Mouse (Mus musculus) kidney, embryonic 15.5 days (tissue): ENCODE measurements around the gene Gm49337. TPM values are rescaled to one million over a fixed set of nuclear protein-coding genes. Genes with fewer than 3 reads are reported as not detected.

ENCODE experiments used
- ATAC-seq: fragments of 200-750 bp; cut with Nextera tagmentation; replicated peaks from 2 replicates; pipeline ENCODE4 v1.8.0; 2017; ENCODE audit warnings: moderate TSS enrichment; ENCODE audit not compliant: low FRiP score
- H3K27ac ChIP-seq: fragments of 300-500 bp; sonication (generic); 2 replicates; pipeline ENCODE4 v1.5.1; 2015; ENCODE audit warnings: mild to moderate bottlenecking, inconsistent platforms
- H3K27me3 ChIP-seq: fragments of 300-500 bp; sonication (generic); 2 replicates; pipeline ENCODE4 v1.6.1; 2015; ENCODE audit warnings: inconsistent platforms
- H3K36me3 ChIP-seq: fragments of 300-500 bp; sonication (generic); 2 replicates; pipeline ENCODE4 v1.6.1; 2015; ENCODE audit warnings: inconsistent platforms
- H3K4me1 ChIP-seq: fragments of 300-500 bp; sonication (generic); 2 replicates; pipeline ENCODE4 v1.6.1; 2015; ENCODE audit warnings: inconsistent platforms
- H3K4me2 ChIP-seq: fragments of 300-500 bp; sonication (generic); 2 replicates; pipeline ENCODE4 v1.6.1; 2015; ENCODE audit warnings: moderate library complexity, mild to moderate bottlenecking, inconsistent platforms
- H3K4me3 ChIP-seq: fragments of 300-500 bp; sonication (generic); replicated peaks from 2 replicates; pipeline ENCODE4 v1.5.1; 2015; ENCODE audit warnings: mild to moderate bottlenecking, inconsistent platforms
- H3K9ac ChIP-seq: fragments of 300-500 bp; sonication (generic); 2 replicates; pipeline ENCODE4 v1.6.1; 2015; ENCODE audit warnings: mild to moderate bottlenecking, inconsistent platforms
- H3K9me3 ChIP-seq: fragments of 300-500 bp; sonication (generic); replicated peaks from 2 replicates; pipeline ENCODE4 v1.6.1; 2016; ENCODE audit warnings: inconsistent platforms
- WGBS: fragments of 180-500 bp; shearing (Covaris S2); methylation state at CpG from one replicate; pipeline ENCODE4 v1.1.7; 2015; ENCODE audit warnings: mixed read lengths; 5-methylcytosine and 5-hydroxymethylcytosine counted together
- polyA plus RNA-seq: library from polyadenylated mRNA; unstranded; fragments of >200 nt; fragmentation: Nextera tagmentation; extraction: Ambion mirVana; gene quantifications from 2 replicates; pipeline ENCODE4 v1.2.1, GENCODE M21; 2015

Gene Gm49337
- polyA plus RNA-seq, 1 experiment from 2014 or later: not detected

DNA sequence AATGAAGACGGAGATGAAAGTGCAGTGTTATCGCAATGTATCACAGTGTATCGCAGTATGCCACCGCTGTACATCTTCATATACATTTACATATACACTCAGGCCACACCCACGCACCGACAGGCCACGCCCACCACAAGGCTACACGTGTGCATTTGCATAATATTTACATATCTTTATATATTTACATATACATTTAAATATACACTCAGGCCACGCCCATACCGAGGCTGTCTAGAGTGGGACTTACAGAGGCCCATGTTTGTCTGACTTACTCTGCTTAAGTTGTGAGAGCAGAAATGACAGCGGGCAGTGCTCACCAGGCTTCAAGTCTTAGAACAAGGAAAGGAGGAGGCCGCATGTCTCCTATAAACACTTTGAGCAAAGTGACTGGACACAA is 120.1 kb downstream of the Gm49337 start:
- H3K4me2 ChIP-seq: no peak overlapping the region
- no peak for ATAC-seq
- no peaks in the 10 kb centered on the region for H3K4me1 ChIP-seq
- H3K9ac ChIP-seq: no peak overlapping the region
- H3K27ac ChIP-seq: no peak overlapping the region
- WGBS: 89% methylated on average over 12 of the region's 12 CpGs
- peaks cover 64% of the 10 kb centered on the region for H3K36me3 ChIP-seq
- no peak overlapping the region for H3K4me3 ChIP-seq
- H3K27me3 ChIP-seq: no peaks in the 10 kb centered on the region
- H3K9me3 ChIP-seq: no peaks in the 10 kb centered on the region

DNA sequence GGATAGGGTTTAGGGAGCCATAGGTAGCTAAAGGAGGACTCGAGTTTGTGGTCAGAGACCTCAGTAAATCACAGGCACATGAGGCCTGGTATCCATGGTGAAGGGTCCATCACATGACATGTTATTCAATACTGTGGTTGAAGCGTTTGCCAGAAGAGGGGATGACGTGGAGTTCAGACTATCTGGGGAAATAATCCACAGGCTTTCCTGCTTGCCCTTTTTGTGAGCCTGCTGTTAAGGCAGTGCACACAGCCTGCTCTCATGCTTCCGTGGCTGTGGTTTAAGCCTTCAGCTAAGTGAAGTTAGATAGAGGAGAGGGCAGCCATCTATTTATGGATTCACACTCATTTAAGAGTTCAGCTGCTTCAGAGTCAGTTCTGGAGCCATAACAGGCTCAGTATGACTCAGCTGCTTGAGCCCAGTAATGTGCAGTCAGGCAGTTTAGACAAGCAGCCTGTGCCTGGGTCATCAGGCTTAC is 127.7 kb downstream of the Gm49337 start:
- Histone ChIP-seq H3K27ac (no peak overlapping the region), H3K36me3 (peaks cover 51% of the 10 kb centered on the region), H3K9ac (no peak overlapping the region), H3K4me3 (no peak overlapping the region), H3K4me1 (no peaks in the 10 kb centered on the region), H3K27me3 (no peaks in the 10 kb centered on the region), H3K9me3 (no peaks in the 10 kb centered on the region), H3K4me2 (no peak overlapping the region)
- WGBS: 39% methylated on average over 4 of the region's 4 CpGs
- ATAC-seq: no peak

DNA sequence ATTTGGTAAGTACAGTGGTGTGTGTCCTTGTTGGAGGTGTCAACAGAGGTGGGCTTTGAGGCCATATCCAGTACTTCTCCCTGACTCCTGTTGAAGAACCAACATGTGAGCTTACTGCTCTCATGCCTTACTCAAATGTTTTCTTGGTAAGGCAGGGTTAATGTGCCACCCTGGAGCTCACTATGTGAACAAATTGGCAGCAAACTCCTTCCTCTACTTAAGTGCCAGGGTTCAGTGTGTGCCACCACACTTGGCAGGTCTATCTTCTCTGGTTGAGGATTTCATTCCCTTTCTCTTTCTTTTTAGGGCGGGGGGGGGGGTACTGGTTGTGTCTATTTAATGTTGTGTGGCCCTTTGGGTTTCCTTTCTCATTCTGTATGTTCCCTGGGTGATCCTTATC is 131.4 kb downstream of the Gm49337 start:
- H3K9me3 ChIP-seq: no peaks in the 10 kb centered on the region
- ATAC-seq: no peak
- H3K9ac ChIP-seq: no peak overlapping the region
- no peak overlapping the region for H3K4me3 ChIP-seq
- WGBS: 0% methylated on average over 1 of the region's 1 CpGs
- no peaks in the 10 kb centered on the region for H3K27me3 ChIP-seq
- no peak overlapping the region for H3K27ac ChIP-seq
- H3K4me2 ChIP-seq: no peak overlapping the region
- H3K4me1 ChIP-seq: no peaks in the 10 kb centered on the region
- peaks cover 70% of the 10 kb centered on the region for H3K36me3 ChIP-seq

DNA sequence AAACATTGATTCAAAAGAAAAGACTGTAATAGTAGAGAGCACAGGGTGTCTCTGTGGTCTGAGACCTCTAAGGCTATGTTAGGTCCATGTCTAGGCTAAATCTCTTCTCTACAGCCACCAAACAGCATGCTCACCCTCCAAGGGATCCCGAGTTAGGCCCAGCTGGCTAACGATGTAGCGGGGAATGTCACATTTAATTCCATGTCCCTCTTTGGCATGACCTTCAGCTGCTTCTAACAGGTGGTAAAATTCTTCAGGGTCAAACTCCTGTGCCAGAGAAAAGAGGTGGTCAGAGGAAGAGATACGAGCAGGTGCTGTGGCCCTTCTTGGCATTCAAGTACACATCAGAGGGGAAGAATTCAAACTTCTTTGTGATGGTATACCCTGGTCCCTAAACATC is 144.4 kb downstream of the Gm49337 start:
- no peak for ATAC-seq
- Histone ChIP-seq H3K4me2 (no peak overlapping the region), H3K4me1 (no peaks in the 10 kb centered on the region), H3K36me3 (peaks cover 86% of the 10 kb centered on the region), H3K9me3 (no peaks in the 10 kb centered on the region), H3K27ac (no peak overlapping the region), H3K27me3 (no peaks in the 10 kb centered on the region), H3K9ac (no peak overlapping the region), H3K4me3 (no peak overlapping the region)
- WGBS: 94% methylated on average over 4 of the region's 4 CpGs

DNA sequence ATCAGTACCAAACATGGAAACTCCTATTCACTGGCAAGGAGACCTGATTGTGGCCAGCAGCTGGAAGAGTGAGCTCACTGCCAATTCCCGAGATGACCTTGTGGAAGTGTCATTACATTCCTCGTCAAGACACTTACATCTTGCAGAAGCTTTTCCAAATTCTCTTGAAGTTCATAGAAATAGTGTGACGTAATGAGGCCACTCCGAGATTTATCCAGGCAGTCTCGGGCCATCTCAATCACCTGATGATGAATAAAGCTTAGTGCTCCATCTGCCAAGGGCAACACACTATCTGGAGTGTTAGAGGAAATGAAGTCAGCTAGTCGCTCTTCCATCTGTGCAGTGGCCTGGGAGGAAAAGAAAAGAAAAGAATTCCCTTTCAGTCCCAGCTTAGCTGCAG is 148.9 kb downstream of the Gm49337 start:
- no peaks in the 10 kb centered on the region for H3K9me3 ChIP-seq
- 94% methylated on average over 6 of the region's 6 CpGs for WGBS
- no peak overlapping the region for H3K9ac ChIP-seq
- no peak overlapping the region for H3K27ac ChIP-seq
- no peaks in the 10 kb centered on the region for H3K27me3 ChIP-seq
- no peak for ATAC-seq
- no peak overlapping the region for H3K4me2 ChIP-seq
- H3K36me3 ChIP-seq: peaks cover 84% of the 10 kb centered on the region
- H3K4me1 ChIP-seq: no peaks in the 10 kb centered on the region
- no peak overlapping the region for H3K4me3 ChIP-seq

DNA sequence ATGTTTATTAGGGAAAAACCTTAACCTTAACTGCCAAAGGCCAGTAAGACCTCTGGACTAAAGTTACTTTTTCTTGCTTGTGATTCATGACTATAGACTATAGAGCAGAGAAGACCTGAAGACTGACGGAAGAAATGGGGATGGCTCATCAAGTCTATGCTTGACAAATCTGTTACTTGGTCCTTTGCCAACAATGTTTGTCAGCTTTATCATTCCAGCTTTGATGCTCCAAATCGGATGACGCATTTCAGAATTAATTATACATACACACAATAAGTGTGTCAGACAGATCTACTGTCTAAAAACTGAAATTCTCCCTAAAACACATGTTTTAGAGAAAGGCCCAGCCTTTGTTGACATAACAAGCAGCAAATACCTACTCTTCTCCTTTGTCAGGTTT is 156.1 kb downstream of the Gm49337 start:
- Histone ChIP-seq H3K9ac (no peak overlapping the region), H3K9me3 (no peaks in the 10 kb centered on the region), H3K36me3 (peaks cover 46% of the 10 kb centered on the region), H3K4me2 (no peak overlapping the region), H3K27ac (no peak overlapping the region), H3K27me3 (no peaks in the 10 kb centered on the region), H3K4me1 (no peaks in the 10 kb centered on the region), H3K4me3 (no peak overlapping the region)
- no peak for ATAC-seq
- WGBS: 93% methylated on average over 3 of the region's 3 CpGs

DNA sequence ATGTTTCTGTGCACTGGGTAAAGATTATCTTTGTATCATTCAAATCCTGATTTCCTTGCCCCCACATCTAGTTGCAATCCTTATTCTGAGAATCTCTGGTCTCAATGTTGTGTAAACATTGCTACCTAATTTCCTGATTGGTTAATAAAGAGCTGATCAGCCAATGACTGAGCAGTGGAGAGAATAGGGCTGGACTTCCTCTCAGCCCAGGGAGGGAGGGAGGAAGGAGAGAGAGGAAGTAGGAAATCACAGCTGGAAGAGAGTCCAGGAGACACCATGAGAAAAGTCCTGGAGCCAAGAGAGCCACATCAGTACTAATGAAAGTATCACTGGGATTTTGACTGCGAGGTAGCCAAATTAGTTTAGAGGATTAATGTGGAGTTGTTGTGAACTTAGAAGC is 163.1 kb downstream of the Gm49337 start:
- Histone ChIP-seq H3K9ac (no peak overlapping the region), H3K27ac (no peak overlapping the region), H3K9me3 (no peaks in the 10 kb centered on the region), H3K4me3 (no peak overlapping the region), H3K36me3 (no peaks in the 10 kb centered on the region; the same call in 1 of the 2 replicates), H3K4me1 (0 out of 2 replicates have a peak, but pooled peaks cover 3% of the 10 kb centered on the region), H3K4me2 (no peak overlapping the region), H3K27me3 (no peaks in the 10 kb centered on the region)
- ATAC-seq: no peak
- WGBS: 88% methylated on average over 1 of the region's 1 CpGs

DNA sequence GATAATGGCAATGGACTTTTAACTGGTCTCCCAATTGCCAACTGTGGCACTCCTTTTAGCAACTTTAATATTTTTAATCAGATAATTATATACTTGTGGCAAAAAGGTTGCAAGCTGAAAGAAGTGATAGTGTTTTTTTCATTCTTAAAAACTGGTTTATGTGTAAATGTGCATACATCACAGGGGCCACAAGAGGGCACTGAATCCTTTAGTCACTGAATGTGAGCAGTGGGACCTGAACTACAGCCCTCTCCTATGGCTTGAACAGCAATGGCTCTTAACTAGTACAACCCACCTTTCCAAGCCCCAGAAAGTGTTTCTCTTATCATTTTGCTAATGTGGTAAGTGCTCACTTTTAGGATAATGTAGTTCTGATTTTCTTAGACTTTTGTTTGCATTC is 168.9 kb downstream of the Gm49337 start:
- no peak for ATAC-seq
- Histone ChIP-seq H3K9ac (no peak overlapping the region), H3K9me3 (no peaks in the 10 kb centered on the region), H3K27ac (no peak overlapping the region), H3K36me3 (no peaks in the 10 kb centered on the region), H3K27me3 (no peaks in the 10 kb centered on the region), H3K4me1 (no peaks in the 10 kb centered on the region), H3K4me3 (no peak overlapping the region), H3K4me2 (no peak overlapping the region)

Other genes with a start within 250 kb of the Gm49337 start
- gene Dmbx1, start 233.5 kb upstream of the Gm49337 start, polyA plus RNA-seq: not detected in 2 replicates
- 8.9 and 10.5 TPM in 2 replicates for gene Faah, start 155.5 kb upstream of the Gm49337 start, polyA plus RNA-seq
- 17.7 and 20.8 TPM in 2 replicates for gene Nsun4, start 119.5 kb upstream of the Gm49337 start, polyA plus RNA-seq
- gene Uqcrh, start 98.3 kb upstream of the Gm49337 start, polyA plus RNA-seq: 524 and 598 TPM in 2 replicates
- gene Lrrc41, start 98.1 kb upstream of the Gm49337 start, polyA plus RNA-seq: 72.4 and 79.5 TPM in 2 replicates
- gene Rad54l, start 49.7 kb upstream of the Gm49337 start, polyA plus RNA-seq: 34.4 and 36.6 TPM in 2 replicates
- 61.7 and 62.2 TPM in 2 replicates for gene Pomgnt1, start 49.5 kb upstream of the Gm49337 start, polyA plus RNA-seq
- gene Lurap1, start 22.0 kb upstream of the Gm49337 start, polyA plus RNA-seq: 2.7 and 3.2 TPM in 2 replicates
- 2.1 and 6.4 TPM in 2 replicates for gene Tspan1, start 5.8 kb upstream of the Gm49337 start, polyA plus RNA-seq
- gene 1700042G07Rik, start within 50 bp of the Gm49337 start, polyA plus RNA-seq: not detected in 2 replicates
- gene Pik3r3, start 48.2 kb downstream of the Gm49337 start, polyA plus RNA-seq: 21.3 and 21.6 TPM in 2 replicates